Mouse (Mus musculus): ENCODE measurements around the gene Chsy1. TPM values are rescaled to one million over a fixed set of nuclear protein-coding genes. Genes with fewer than 3 reads are reported as not detected.

Gene Chsy1
- polyA plus RNA-seq, 1 experiment, result 1.8 TPM

GRCm38 (mm10) chr7:66196609-66197445, 87.5 kb downstream of the Chsy1 start:
- no peak overlapping the region for H3K27ac ChIP-seq (ENCODE audit: control insufficient read depth, insufficient read depth, low read depth, low read length)
- no peak for TF ChIP-seq POLR2A (IDR thresholded peaks at IDR 0.05; ENCODE audit: control insufficient read depth, low read depth, low read length)
- no peak for TF ChIP-seq CTCF (IDR thresholded peaks at IDR 0.05; ENCODE audit: control insufficient read depth, insufficient read depth, insufficient replicate concordance, low read depth, low read length)
- H3K4me3 ChIP-seq (ENCODE audit: control insufficient read depth, low read depth, low read length), result no peak overlapping the region
- peaks cover 8% of the 10 kb centered on the region for H3K4me1 ChIP-seq (ENCODE audit: control insufficient read depth, insufficient read depth, low read length)
- H3K36me3 ChIP-seq (ENCODE audit: control insufficient read depth, insufficient read depth, low read length), result no peaks in the 10 kb centered on the region
- no peaks in the 10 kb centered on the region for H3K27me3 ChIP-seq (ENCODE audit: control insufficient read depth, insufficient read depth, low read length)

- no peak overlapping the region for H3K27ac ChIP-seq (ENCODE audit: control insufficient read depth, insufficient read depth, low read depth, low read length)
- no peaks in the 10 kb centered on the region for H3K27me3 ChIP-seq (ENCODE audit: control insufficient read depth, insufficient read depth, low read length)
- no peak overlapping the region for H3K4me3 ChIP-seq (ENCODE audit: control insufficient read depth, low read depth, low read length)
- H3K36me3 ChIP-seq (ENCODE audit: control insufficient read depth, insufficient read depth, low read length), result no peaks in the 10 kb centered on the region
- TF ChIP-seq CTCF (IDR thresholded peaks at IDR 0.05; ENCODE audit: control insufficient read depth, insufficient read depth, insufficient replicate concordance, low read depth, low read length) (no peak), POLR2A (IDR thresholded peaks at IDR 0.05; ENCODE audit: control insufficient read depth, low read depth, low read length) (no peak)
- H3K4me1 ChIP-seq (ENCODE audit: control insufficient read depth, insufficient read depth, low read length), result peaks cover 8% of the 10 kb centered on the region
Measured at GRCm38 (mm10) chr7:66198416-66198815, 89.1 kb downstream of the Chsy1 start.

GRCm38 (mm10) chr7:66199391-66199831, 90.1 kb downstream of the Chsy1 start:
- Histone ChIP-seq H3K36me3 (ENCODE audit: control insufficient read depth, insufficient read depth, low read length) (no peaks in the 10 kb centered on the region), H3K4me3 (ENCODE audit: control insufficient read depth, low read depth, low read length) (no peak overlapping the region), H3K27ac (ENCODE audit: control insufficient read depth, insufficient read depth, low read depth, low read length) (no peak overlapping the region), H3K4me1 (ENCODE audit: control insufficient read depth, insufficient read depth, low read length) (peaks cover 5% of the 10 kb centered on the region), H3K27me3 (ENCODE audit: control insufficient read depth, insufficient read depth, low read length) (no peaks in the 10 kb centered on the region)
- TF ChIP-seq CTCF (IDR thresholded peaks at IDR 0.05; ENCODE audit: control insufficient read depth, insufficient read depth, insufficient replicate concordance, low read depth, low read length) (no peak), POLR2A (IDR thresholded peaks at IDR 0.05; ENCODE audit: control insufficient read depth, low read depth, low read length) (no peak)

GRCm38 (mm10) chr7:66200383-66200782, 91.1 kb downstream of the Chsy1 start:
- Histone ChIP-seq H3K36me3 (ENCODE audit: control insufficient read depth, insufficient read depth, low read length) (no peaks in the 10 kb centered on the region), H3K4me1 (ENCODE audit: control insufficient read depth, insufficient read depth, low read length) (no peaks in the 10 kb centered on the region), H3K27me3 (ENCODE audit: control insufficient read depth, insufficient read depth, low read length) (no peaks in the 10 kb centered on the region), H3K27ac (ENCODE audit: control insufficient read depth, insufficient read depth, low read depth, low read length) (no peak overlapping the region), H3K4me3 (ENCODE audit: control insufficient read depth, low read depth, low read length) (no peak overlapping the region)
- TF ChIP-seq CTCF (IDR thresholded peaks at IDR 0.05; ENCODE audit: control insufficient read depth, insufficient read depth, insufficient replicate concordance, low read depth, low read length), result no peak
- TF ChIP-seq POLR2A (IDR thresholded peaks at IDR 0.05; ENCODE audit: control insufficient read depth, low read depth, low read length), result no peak

- no peaks in the 10 kb centered on the region for H3K36me3 ChIP-seq (ENCODE audit: control insufficient read depth, insufficient read depth, low read length)
- H3K27me3 ChIP-seq (ENCODE audit: control insufficient read depth, insufficient read depth, low read length), result no peaks in the 10 kb centered on the region
- H3K4me1 ChIP-seq (ENCODE audit: control insufficient read depth, insufficient read depth, low read length), result no peaks in the 10 kb centered on the region
- H3K27ac ChIP-seq (ENCODE audit: control insufficient read depth, insufficient read depth, low read depth, low read length), result no peak overlapping the region
- TF ChIP-seq CTCF (IDR thresholded peaks at IDR 0.05; ENCODE audit: control insufficient read depth, insufficient read depth, insufficient replicate concordance, low read depth, low read length), result no peak
- no peak for TF ChIP-seq POLR2A (IDR thresholded peaks at IDR 0.05; ENCODE audit: control insufficient read depth, low read depth, low read length)
- H3K4me3 ChIP-seq (ENCODE audit: control insufficient read depth, low read depth, low read length), result no peak overlapping the region
Measured at GRCm38 (mm10) chr7:66200791-66201450, 91.6 kb downstream of the Chsy1 start.

GRCm38 (mm10) chr7:66201657-66202056, 92.3 kb downstream of the Chsy1 start:
- Histone ChIP-seq H3K27me3 (ENCODE audit: control insufficient read depth, insufficient read depth, low read length) (no peaks in the 10 kb centered on the region), H3K36me3 (ENCODE audit: control insufficient read depth, insufficient read depth, low read length) (no peaks in the 10 kb centered on the region), H3K27ac (ENCODE audit: control insufficient read depth, insufficient read depth, low read depth, low read length) (no peak overlapping the region), H3K4me1 (ENCODE audit: control insufficient read depth, insufficient read depth, low read length) (no peaks in the 10 kb centered on the region), H3K4me3 (ENCODE audit: control insufficient read depth, low read depth, low read length) (no peak overlapping the region)
- TF ChIP-seq POLR2A (IDR thresholded peaks at IDR 0.05; ENCODE audit: control insufficient read depth, low read depth, low read length), result no peak

GRCm38 (mm10) chr7:66209920-66210319, 100.6 kb downstream of the Chsy1 start:
- no peak for TF ChIP-seq CTCF (IDR thresholded peaks at IDR 0.05; ENCODE audit: control insufficient read depth, insufficient read depth, insufficient replicate concordance, low read depth, low read length)
- no peak for TF ChIP-seq POLR2A (IDR thresholded peaks at IDR 0.05; ENCODE audit: control insufficient read depth, low read depth, low read length)
- Histone ChIP-seq H3K4me3 (ENCODE audit: control insufficient read depth, low read depth, low read length) (no peak overlapping the region), H3K4me1 (ENCODE audit: control insufficient read depth, insufficient read depth, low read length) (no peaks in the 10 kb centered on the region), H3K27ac (ENCODE audit: control insufficient read depth, insufficient read depth, low read depth, low read length) (no peak overlapping the region), H3K27me3 (ENCODE audit: control insufficient read depth, insufficient read depth, low read length) (no peaks in the 10 kb centered on the region), H3K36me3 (ENCODE audit: control insufficient read depth, insufficient read depth, low read length) (no peaks in the 10 kb centered on the region)

Measured in testis, adult 2 months (tissue).